Mouse (Mus musculus) embryonic facial prominence, embryonic 13.5 days (tissue): ENCODE data around the gene Erh. TPM values are rescaled to one million over a fixed set of nuclear protein-coding genes. Genes with fewer than 3 reads are reported as not detected.

Experiments used
- ATAC-seq: fragments of 200-750 bp; cut with Nextera tagmentation; 2 replicates; pipeline ENCODE4 v1.8.0; 2017; ENCODE audit warnings: low read depth; ENCODE audit not compliant: insufficient number of reproducible peaks, insufficient read depth, low FRiP score, low TSS enrichment
- H3K27ac ChIP-seq: fragments of 300-500 bp; sonication (generic); 2 replicates; pipeline ENCODE4 v1.5.1; 2015; ENCODE audit warnings: moderate library complexity, mild to moderate bottlenecking, inconsistent platforms
- H3K27me3 ChIP-seq: fragments of 300-500 bp; sonication (generic); 2 replicates; pipeline ENCODE4 v1.6.1; 2015; ENCODE audit warnings: mild to moderate bottlenecking, inconsistent platforms
- H3K36me3 ChIP-seq: fragments of 300-500 bp; sonication (generic); 2 replicates; pipeline ENCODE4 v1.6.1; 2015; ENCODE audit warnings: mild to moderate bottlenecking, inconsistent platforms
- H3K4me1 ChIP-seq: fragments of 300-500 bp; sonication (generic); 2 replicates; pipeline ENCODE4 v1.6.1; 2015; ENCODE audit warnings: inconsistent platforms
- H3K4me2 ChIP-seq: fragments of 300-500 bp; sonication (generic); 2 replicates; pipeline ENCODE4 v1.6.1; 2015; ENCODE audit warnings: moderate library complexity, mild to moderate bottlenecking, inconsistent platforms
- H3K4me3 ChIP-seq: fragments of 300-500 bp; sonication (generic); 2 replicates; pipeline ENCODE4 v1.5.1; 2015; ENCODE audit warnings: mild to moderate bottlenecking, inconsistent platforms
- H3K9ac ChIP-seq: fragments of 300-500 bp; sonication (generic); 2 replicates; pipeline ENCODE4 v1.6.1; 2015; ENCODE audit warnings: mild to moderate bottlenecking, inconsistent platforms
- H3K9me3 ChIP-seq: fragments of 300-500 bp; sonication (generic); 2 replicates; pipeline ENCODE4 v1.6.1; 2016; ENCODE audit warnings: inconsistent platforms
- WGBS: fragments of 180-500 bp; shearing (Covaris S2); methylation state at CpG from one replicate; pipeline ENCODE4 v1.1.7; 2015; ENCODE audit warnings: mixed read lengths; 5-methylcytosine and 5-hydroxymethylcytosine counted together
- polyA plus RNA-seq: library from polyadenylated mRNA; unstranded; fragments of >200 nt; fragmentation: Nextera tagmentation; extraction: Ambion mirVana; gene quantifications from 2 replicates; pipeline ENCODE4 v1.2.1, GENCODE M21; 2015

The Erh gene
- polyA plus RNA-seq, 1 experiment from 2014 or later: 333 TPM

GRCm38 (mm10) chr12:80594141-80594540 lies 50.0 kb downstream of the Erh start:
- H3K9me3 ChIP-seq: no peaks in the 10 kb centered on the region

GRCm38 (mm10) chr12:80584973-80585372 lies 59.2 kb downstream of the Erh start:
- Histone ChIP-seq H3K27me3 (no peaks in the 10 kb centered on the region), H3K4me1 (0 out of 2 replicates have a peak, but pooled peaks cover 1% of the 10 kb centered on the region), H3K9me3 (no peaks in the 10 kb centered on the region), H3K9ac (no peak overlapping the region), H3K27ac (no peak overlapping the region), H3K4me2 (no peak overlapping the region), H3K36me3 (peaks cover 4% of the 10 kb centered on the region), H3K4me3 (no peak overlapping the region)
- 37% methylated on average over 2 of the region's 2 CpGs for WGBS
- no peak for ATAC-seq

More at GRCm38 (mm10) chr12:80594141-80594540, 50.0 kb downstream of the Erh start:
- WGBS: 91% methylated on average over 4 of the region's 4 CpGs
- no peak overlapping the region for H3K27ac ChIP-seq
- H3K4me1 ChIP-seq: peaks cover 3% of the 10 kb centered on the region; the same call in 1 of the 2 replicates
- no peak overlapping the region for H3K4me3 ChIP-seq
- H3K36me3 ChIP-seq: peaks cover 7% of the 10 kb centered on the region; the same call in 1 of the 2 replicates
- no peak for ATAC-seq
- no peak overlapping the region for H3K4me2 ChIP-seq
- H3K27me3 ChIP-seq: no peaks in the 10 kb centered on the region
- no peak overlapping the region for H3K9ac ChIP-seq

Other genes with a start within 250 kb of the Erh start
- 14.2 and 15.4 TPM in 2 replicates for gene Dcaf5, start 207.7 kb downstream of the Erh start, polyA plus RNA-seq
- gene Exd2, start 181.2 kb downstream of the Erh start, polyA plus RNA-seq: 28.1 and 30.5 TPM in 2 replicates
- gene Galnt16, start 126.1 kb downstream of the Erh start, polyA plus RNA-seq: 12.2 and 13.4 TPM in 2 replicates
- 23.4 and 24.2 TPM in 2 replicates for gene Slc39a9, start 458 bp downstream of the Erh start, polyA plus RNA-seq
- 0.07 and 0.21 TPM in 2 replicates for gene Plekhd1, start 48.2 kb upstream of the Erh start, polyA plus RNA-seq
- gene Ccdc177, start 116.3 kb upstream of the Erh start, polyA plus RNA-seq: 0.25 and 0.42 TPM in 2 replicates
- 16.0 and 16.1 TPM in 2 replicates for gene Susd6, start 146.2 kb upstream of the Erh start, polyA plus RNA-seq